In genomic region chr19:32249181-32250130, GRCm38 (mm10) we compare ENCODE assay signal across 26 mouse cellular contexts.
DNase-seq lines count a peak whose midpoint lies in the region; ATAC-seq and TF ChIP-seq lines count a peak whose summit lies in the region.
"Had no signal": no experiment of that assay in that cellular context is flagged by ENCODE, and none has a peak within 500 bp of the region (broad histone marks: within the 10 kb centered on the region; RNA-seq: fewer than 3 reads in every experiment).

No protein-coding gene starts in this region.

- H3K27me3 ChIP-seq in intestine, embryonic 16.5 days (replicated peaks; ENCODE audit: control insufficient read depth, insufficient read depth, low read length): no peaks in the 10 kb centered on the region
- H3K27me3 ChIP-seq in intestine, embryonic 15.5 days (replicated peaks): no peaks in the 10 kb centered on the region
- H3K27me3 ChIP-seq in stomach, postnatal 0 days (ENCODE audit: control insufficient read depth, insufficient read depth, low read length): no peaks in the 10 kb centered on the region
- no peaks in the 10 kb centered on the region for H3K27me3 ChIP-seq in neural tube, embryonic 15.5 days (replicated peaks)
- H3K27me3 ChIP-seq: embryonic facial prominence, embryonic 13.5 days; forebrain, embryonic 12.5 days; limb, embryonic 13.5 days; Patski had no signal

- no peaks in the 10 kb centered on the region for H3K4me1 ChIP-seq in intestine, embryonic 16.5 days (ENCODE audit: control insufficient read depth, insufficient read depth, low read length)
- no peaks in the 10 kb centered on the region for H3K4me1 ChIP-seq in intestine, embryonic 15.5 days (replicated peaks)
- H3K4me1 ChIP-seq in stomach, postnatal 0 days (replicated peaks; ENCODE audit: control insufficient read depth, insufficient read depth): no peaks in the 10 kb centered on the region
- H3K4me1 ChIP-seq in neural tube, embryonic 15.5 days: peaks cover 4% of the 10 kb centered on the region
- H3K4me1 ChIP-seq: embryonic facial prominence, embryonic 13.5 days; forebrain, embryonic 12.5 days had no signal

- ATAC-seq in intestine, embryonic 16.5 days: peak; percentile 48
- no peak for ATAC-seq in intestine, embryonic 15.5 days
- peak; percentile 45; the same call in 1 of the 2 replicates for ATAC-seq in common myeloid progenitor, adult 5-6 weeks (replicated peaks; ENCODE audit: low read depth, poor library complexity, severe bottlenecking)
- ATAC-seq in megakaryocyte, adult 5-6 weeks (ENCODE audit: poor library complexity, severe bottlenecking): peak; percentile 79
- no peak for ATAC-seq in stomach, postnatal 0 days (ENCODE audit: low FRiP score, low TSS enrichment)
- no peak for ATAC-seq in neural tube, embryonic 15.5 days (ENCODE audit: low FRiP score)
- ATAC-seq: CD4-positive, CD25-positive, alpha-beta regulatory T cell, adult 4 months; hindbrain, embryonic 16.5 days; Patski had no signal

- TF ChIP-seq EP300 in stomach, postnatal 0 days (optimal IDR thresholded peaks at IDR 0.05): no peak

- no peak overlapping the region for H3K9ac ChIP-seq in intestine, embryonic 16.5 days (ENCODE audit: low read depth, low read length)
- H3K9ac ChIP-seq in intestine, embryonic 15.5 days: no peak overlapping the region
- H3K9ac ChIP-seq in stomach, postnatal 0 days (ENCODE audit: low read length): no peak overlapping the region
- H3K9ac ChIP-seq in neural tube, embryonic 15.5 days (replicated peaks): no peak overlapping the region
- H3K9ac ChIP-seq: embryonic facial prominence, embryonic 13.5 days; forebrain, embryonic 12.5 days; limb, embryonic 13.5 days had no signal

- H3K4me2 ChIP-seq in intestine, embryonic 16.5 days (ENCODE audit: low read depth, low read length): no peak overlapping the region
- H3K4me2 ChIP-seq in intestine, embryonic 15.5 days (replicated peaks): no peak overlapping the region
- H3K4me2 ChIP-seq in stomach, postnatal 0 days (replicated peaks; ENCODE audit: low read depth): no peak overlapping the region
- H3K4me2 ChIP-seq in neural tube, embryonic 15.5 days: no peak overlapping the region
- H3K4me2 ChIP-seq: embryonic facial prominence, embryonic 13.5 days; forebrain, embryonic 12.5 days; limb, embryonic 13.5 days had no signal

- no peak overlapping the region for H3K27ac ChIP-seq in intestine, embryonic 16.5 days (ENCODE audit: low read length)
- no peak overlapping the region for H3K27ac ChIP-seq in intestine, embryonic 15.5 days
- H3K27ac ChIP-seq in stomach, postnatal 0 days (replicated peaks): no peak overlapping the region
- H3K27ac ChIP-seq in neural tube, embryonic 15.5 days (replicated peaks): no peak overlapping the region
- H3K27ac ChIP-seq: embryonic facial prominence, embryonic 13.5 days; forebrain, embryonic 12.5 days; hindbrain, embryonic 10.5 days; limb, embryonic 13.5 days had no signal

- no peaks in the 10 kb centered on the region for H3K9me3 ChIP-seq in intestine, embryonic 16.5 days (ENCODE audit: control insufficient read depth, low read length)
- no peaks in the 10 kb centered on the region for H3K9me3 ChIP-seq in intestine, embryonic 15.5 days
- no peaks in the 10 kb centered on the region for H3K9me3 ChIP-seq in stomach, postnatal 0 days (ENCODE audit: control insufficient read depth, low read length)
- no peaks in the 10 kb centered on the region for H3K9me3 ChIP-seq in neural tube, embryonic 15.5 days (replicated peaks)
- H3K9me3 ChIP-seq: embryonic facial prominence, embryonic 13.5 days; forebrain, embryonic 12.5 days; hindbrain, embryonic 10.5 days; limb, embryonic 13.5 days had no signal

- DNase-seq in 416B (ENCODE audit: low read depth): peak; percentile 43
- no peak for DNase-seq in layer of hippocampus, postnatal 25 days (ENCODE audit: extremely low spot score in 1 of 2, low spot score in 1 of 2)
- DNase-seq in stomach, postnatal 0 days (ENCODE audit: low spot score): no peak
- DNase-seq: cerebellum, adult 2 months; cerebellum, postnatal 25 days; embryo, embryonic 11 days; gastrocnemius, postnatal 25 days; kidney, adult 11 months; lung, adult 18-20 months; lung, postnatal 10 days; midbrain, embryonic 14.5 days; retina, postnatal 1 day; thymus, postnatal 14 days had no signal

- TF ChIP-seq CTCF in stomach, postnatal 0 days (IDR thresholded peaks at IDR 0.05; ENCODE audit: low read depth): no peak

- 90% methylated on average over 5 of the region's 5 CpGs for WGBS in intestine, embryonic 16.5 days
- WGBS in intestine, embryonic 15.5 days: 88% methylated on average over 5 of the region's 5 CpGs
- 83% methylated on average over 5 of the region's 5 CpGs for WGBS in stomach, postnatal 0 days
- 92% methylated on average over 5 of the region's 5 CpGs for WGBS in neural tube, embryonic 15.5 days

- no peaks in the 10 kb centered on the region for H3K36me3 ChIP-seq in intestine, embryonic 16.5 days (ENCODE audit: control insufficient read depth, insufficient read depth, low read length)
- H3K36me3 ChIP-seq in intestine, embryonic 15.5 days: no peaks in the 10 kb centered on the region
- H3K36me3 ChIP-seq in stomach, postnatal 0 days (ENCODE audit: control insufficient read depth, insufficient read depth, low read length): no peaks in the 10 kb centered on the region
- H3K36me3 ChIP-seq in neural tube, embryonic 15.5 days: no peaks in the 10 kb centered on the region
- H3K36me3 ChIP-seq: embryonic facial prominence, embryonic 13.5 days; forebrain, embryonic 12.5 days; hindbrain, embryonic 10.5 days; limb, embryonic 13.5 days had no signal

- H3K4me3 ChIP-seq in intestine, embryonic 16.5 days (ENCODE audit: low read length): no peak overlapping the region
- H3K4me3 ChIP-seq in intestine, embryonic 15.5 days (replicated peaks): no peak overlapping the region
- H3K4me3 ChIP-seq in stomach, postnatal 0 days (ENCODE audit: low read depth, low read length): no peak overlapping the region
- H3K4me3 ChIP-seq in neural tube, embryonic 15.5 days (replicated peaks): no peak overlapping the region
- H3K4me3 ChIP-seq: embryonic facial prominence, embryonic 13.5 days; erythroblast, embryonic 14.5 days; forebrain, embryonic 12.5 days; hindbrain, embryonic 10.5 days; limb, embryonic 13.5 days had no signal

Comparison
In these comparisons a context has a peak if more than half of its experiments do, and no peak if none do; other contexts are left out.
1. ATAC-seq: peak in intestine, embryonic 16.5 days (single experiment), common myeloid progenitor, adult 5-6 weeks (single experiment) and megakaryocyte, adult 5-6 weeks (single experiment); none in intestine, embryonic 15.5 days (single experiment), stomach, postnatal 0 days (single experiment) and neural tube, embryonic 15.5 days (single experiment).